Mouse (Mus musculus): Measurements from ENCODE around the gene Crhr1. TPM values are rescaled to one million over a fixed set of nuclear protein-coding genes. Genes with fewer than 3 reads are reported as not detected.
A peak's percentile ranks its signal among the peaks of the same experiment; 100 is the strongest.

The Crhr1 gene
- total and polyA plus RNA-seq, 3 experiments = not detected

- Histone ChIP-seq H3K4me1 (ENCODE audit: control insufficient read depth in 1 of 2, insufficient read depth in 2 of 2, low read length in 2 of 2) (no peaks in the 10 kb centered on the region), H3K9me3 (replicated peaks; ENCODE audit: insufficient read depth, low read length) (no peaks in the 10 kb centered on the region), H3K4me3 (ENCODE audit: control insufficient read depth in 1 of 2, insufficient read depth in 1 of 2, low read depth in 2 of 2, low read length in 2 of 2) (no peak overlapping the region), H3K36me3 (ENCODE audit: control insufficient read depth in 1 of 2, insufficient read depth in 2 of 2, low read length in 2 of 2) (no peaks in the 10 kb centered on the region), H3K27ac (ENCODE audit: control insufficient read depth, low read depth, low read length) (no peak overlapping the region), H3K9ac (ENCODE audit: control insufficient read depth, low read depth, low read length, poor library complexity, severe bottlenecking) (no peak overlapping the region), H3K79me2 (ENCODE audit: control insufficient read depth, insufficient read depth, low read length, poor library complexity) (no peaks in the 10 kb centered on the region), H3K27me3 (ENCODE audit: control insufficient read depth in 1 of 2, insufficient read depth in 2 of 2, low read length in 2 of 2) (no peaks in the 10 kb centered on the region)
- TF ChIP-seq ZMIZ1 (IDR thresholded peaks at IDR 0.05; ENCODE audit: low read depth, low read length) (no peak), USF1 (IDR thresholded peaks at IDR 0.05; ENCODE audit: low read depth, low read length) (no peak), USF2 (IDR thresholded peaks at IDR 0.05; ENCODE audit: borderline replicate concordance in 1 of 2, insufficient read depth in 1 of 2, low read depth in 1 of 2, low read length in 2 of 2) (no peak), TCF12 (IDR thresholded peaks at IDR 0.05; ENCODE audit: low read depth, low read length) (no peak), ZC3H11A (IDR thresholded peaks at IDR 0.05; ENCODE audit: low read depth, low read length) (no peak), CHD1 (IDR thresholded peaks at IDR 0.05; ENCODE audit: low read depth, low read length) (no peak), CTCF (IDR thresholded peaks at IDR 0.05 in 2 of 3, conservative IDR thresholded peaks at IDR 0.05 in 1 of 3; ENCODE audit: control insufficient read depth in 1 of 3, insufficient read depth in 1 of 3, low read depth in 2 of 3, low read length in 3 of 3, poor library complexity in 1 of 3, severe bottlenecking in 1 of 3) (no peak), MAFK (IDR thresholded peaks at IDR 0.05; ENCODE audit: borderline replicate concordance, low read depth, low read length) (no peak), POLR2AphosphoS5 (IDR thresholded peaks at IDR 0.05; ENCODE audit: borderline replicate concordance, low read depth, low read length) (no peak), TBP (IDR thresholded peaks at IDR 0.05; ENCODE audit: low read depth, low read length) (no peak), BHLHE40 (IDR thresholded peaks at IDR 0.05; ENCODE audit: borderline replicate concordance, low read depth, low read length) (no peak), ETS1 (IDR thresholded peaks at IDR 0.05; ENCODE audit: low read depth, low read length) (no peak), EP300 (IDR thresholded peaks at IDR 0.05; ENCODE audit: low read depth in 1 of 2, low read length in 2 of 2) (no peak), MAZ (IDR thresholded peaks at IDR 0.05; ENCODE audit: low read depth, low read length) (no peak), SMC3 (IDR thresholded peaks at IDR 0.05; ENCODE audit: low read depth, low read length) (no peak), RCOR1 (IDR thresholded peaks at IDR 0.05; ENCODE audit: low read depth, low read length) (no peak), GABPA (IDR thresholded peaks at IDR 0.05; ENCODE audit: low read depth, low read length) (no peak), NRF1 (IDR thresholded peaks at IDR 0.05; ENCODE audit: insufficient read depth, low read depth, low read length, poor library complexity, severe bottlenecking) (no peak), ZKSCAN1 (IDR thresholded peaks at IDR 0.05; ENCODE audit: low read depth, low read length) (no peak)
- no peak for DNase-seq (ENCODE audit: low read depth, low spot score)
These were observed 19.0 kb upstream of the Crhr1 start for GRCm38 (mm10) chr11:104113699-104114098.

GRCm38 (mm10) chr11:104114690-104115089 lies 18.0 kb upstream of the Crhr1 start:
- Histone ChIP-seq H3K27me3 (ENCODE audit: control insufficient read depth in 1 of 2, insufficient read depth in 2 of 2, low read length in 2 of 2) (no peaks in the 10 kb centered on the region), H3K79me2 (ENCODE audit: control insufficient read depth, insufficient read depth, low read length, poor library complexity) (no peaks in the 10 kb centered on the region), H3K27ac (ENCODE audit: control insufficient read depth, low read depth, low read length) (no peak overlapping the region), H3K9me3 (replicated peaks; ENCODE audit: insufficient read depth, low read length) (no peaks in the 10 kb centered on the region), H3K36me3 (ENCODE audit: control insufficient read depth in 1 of 2, insufficient read depth in 2 of 2, low read length in 2 of 2) (no peaks in the 10 kb centered on the region), H3K9ac (ENCODE audit: control insufficient read depth, low read depth, low read length, poor library complexity, severe bottlenecking) (no peak overlapping the region), H3K4me1 (ENCODE audit: control insufficient read depth in 1 of 2, insufficient read depth in 2 of 2, low read length in 2 of 2) (no peaks in the 10 kb centered on the region), H3K4me3 (ENCODE audit: control insufficient read depth in 1 of 2, insufficient read depth in 1 of 2, low read depth in 2 of 2, low read length in 2 of 2) (no peak overlapping the region)
- TF ChIP-seq MXI1 (IDR thresholded peaks at IDR 0.05; ENCODE audit: low read depth, low read length) = peak; percentile 20; the same call in 1 of the 2 replicates
- TF ChIP-seq KAT2A (conservative IDR thresholded peaks at IDR 0.05; ENCODE audit: low read depth, low read length) = no peak
- peak; percentile 42 for TF ChIP-seq SIN3A (IDR thresholded peaks at IDR 0.05; ENCODE audit: low read length)
- TF ChIP-seq EP300 (IDR thresholded peaks at IDR 0.05; ENCODE audit: low read depth in 1 of 2, low read length in 2 of 2) = peak in 1 of 2 experiments; percentile 46; a peak in 2 of 4 replicates
- no peak for TF ChIP-seq ZKSCAN1 (IDR thresholded peaks at IDR 0.05; ENCODE audit: low read depth, low read length)
- peak; percentile 79 for DNase-seq (ENCODE audit: low read depth, low spot score)

All from MEL (cell line).